Mouse (Mus musculus) adrenal gland, postnatal 36 days (tissue): ENCODE data around the gene Ggt7. TPM values are rescaled to one million over a fixed set of nuclear protein-coding genes. Genes with fewer than 3 reads are reported as not detected.
"Not testable (repeated sequence)": the region's sequence is repeated elsewhere in the genome, so short reads cannot be mapped to it uniquely, and the experiment has no call there.

Experiments
- DNase-seq, 2 experiments: peaks; one replicate each; pipeline ENCODE4 v3.0.0; 2021; ENCODE audit warnings: mixed read lengths in 1 of 2
- total RNA-seq, 2 experiments: library from RNA; stranded (reverse); gene quantifications; 2 replicates each; pipeline ENCODE4 v1.2.3; 2021

The Ggt7 gene
- total RNA-seq, 2 experiments from 2014 or later = 2.3 to 5.1 TPM

GRCm38 (mm10) chr2:155507721-155508470 is 10.1 kb downstream of the Ggt7 start:
- no peak for DNase-seq

GRCm38 (mm10) chr2:155505811-155506210 is 12.2 kb downstream of the Ggt7 start:
- no peak for DNase-seq

GRCm38 (mm10) chr2:155504440-155505355 is 13.3 kb downstream of the Ggt7 start:
- DNase-seq = no peak

GRCm38 (mm10) chr2:155502596-155502995 is 15.4 kb downstream of the Ggt7 start:
- DNase-seq = no peak

- no peak for DNase-seq
These were observed 27.0 kb downstream of the Ggt7 start for GRCm38 (mm10) chr2:155490998-155491397.

- DNase-seq = peak; percentile 71 to 81
These were observed 36.0 kb downstream of the Ggt7 start for GRCm38 (mm10) chr2:155482021-155482420.

- DNase-seq = peak; percentile 77 to 87
These were observed 44.4 kb downstream of the Ggt7 start, which contains the start of gene Ncoa6 for GRCm38 (mm10) chr2:155473570-155474088. Gene Ncoa6, minus strand, starts transcription at chr2:155473894.

GRCm38 (mm10) chr2:155472671-155473569 is 45.1 kb downstream of the Ggt7 start:
- peak; percentile 66 to 75 for DNase-seq

- no peak for DNase-seq
These were observed 51.2 kb downstream of the Ggt7 start for GRCm38 (mm10) chr2:155466861-155467260.

GRCm38 (mm10) chr2:155453591-155453990 is 64.4 kb downstream of the Ggt7 start:
- DNase-seq = no peak

GRCm38 (mm10) chr2:155451256-155451655 is 66.8 kb downstream of the Ggt7 start:
- DNase-seq = no peak

- not testable (repeated sequence) for DNase-seq
These were observed 70.1 kb downstream of the Ggt7 start for GRCm38 (mm10) chr2:155447906-155448305.

GRCm38 (mm10) chr2:155443446-155443845 is 74.6 kb downstream of the Ggt7 start:
- DNase-seq = peak; percentile 26 to 29

GRCm38 (mm10) chr2:155442916-155443315 is 75.1 kb downstream of the Ggt7 start:
- DNase-seq = no peak

Other genes starting within 250 kb of the Ggt7 start
- gene Map1lc3a, start 241.9 kb downstream of the Ggt7 start, total RNA-seq = 100 to 1,000 TPM; 469 to 912 TPM
- gene Pigu, start 160.8 kb downstream of the Ggt7 start, total RNA-seq = 10 to 100 TPM; 34.4 to 40.9 TPM
- 100 to 1,000 TPM; 283 to 299 TPM for gene Trp53inp2, start 137.2 kb downstream of the Ggt7 start, total RNA-seq
- gene Ncoa6, start 44.3 kb downstream of the Ggt7 start, total RNA-seq = 10 to 100 TPM; 40.1 to 41.2 TPM
- 100 to 1,000 TPM in 1 of 2 experiments, 10 to 100 TPM in 1; 80.9 to 128 TPM for gene Acss2, start 289 bp downstream of the Ggt7 start, total RNA-seq
- 10 to 100 TPM; 54.2 to 74.3 TPM for gene Gss, start 74.6 kb upstream of the Ggt7 start, total RNA-seq
- under 1 TPM; 0.03 to 0.07 TPM for gene Myh7b, start 93.0 kb upstream of the Ggt7 start, total RNA-seq
- 100 to 1,000 TPM; 130 to 146 TPM for gene Trpc4ap, start 174.1 kb upstream of the Ggt7 start, total RNA-seq
- 10 to 100 TPM; 42.3 to 46.9 TPM for gene Edem2, start 211.2 kb upstream of the Ggt7 start, total RNA-seq
- gene Gm17581, start 217.6 kb upstream of the Ggt7 start, total RNA-seq = not detected
- gene Procr, start 232.9 kb upstream of the Ggt7 start, total RNA-seq = 10 to 100 TPM; 27.0 to 72.3 TPM